Mouse (Mus musculus) CH12F3 (cell line): ENCODE results near the gene Gm20532.

Source experiments
- in situ Hi-C: fragments of 300-500 bp; cut with MboI; formaldehyde crosslinking; loops from 2 replicates; pipeline ENCODE4 v1.14.3; 2020; ENCODE audit warnings: low sequenced_read_pairs

Gm20532 gene

GRCm38 (mm10) chr2:26571826-26572225, 14.6 kb upstream of the Gm20532 start:
- in situ Hi-C loops, result loop anchor here (25.0 kb wide), 1 partner anchor 410 kb away; no protein-coding TSS in a partner anchor

- in situ Hi-C loops, result loop anchor here (25.0 kb wide), 1 partner anchor 411 kb away; no protein-coding TSS in a partner anchor
Observed at GRCm38 (mm10) chr2:26573396-26573795, 13.0 kb upstream of the Gm20532 start.

DNA sequence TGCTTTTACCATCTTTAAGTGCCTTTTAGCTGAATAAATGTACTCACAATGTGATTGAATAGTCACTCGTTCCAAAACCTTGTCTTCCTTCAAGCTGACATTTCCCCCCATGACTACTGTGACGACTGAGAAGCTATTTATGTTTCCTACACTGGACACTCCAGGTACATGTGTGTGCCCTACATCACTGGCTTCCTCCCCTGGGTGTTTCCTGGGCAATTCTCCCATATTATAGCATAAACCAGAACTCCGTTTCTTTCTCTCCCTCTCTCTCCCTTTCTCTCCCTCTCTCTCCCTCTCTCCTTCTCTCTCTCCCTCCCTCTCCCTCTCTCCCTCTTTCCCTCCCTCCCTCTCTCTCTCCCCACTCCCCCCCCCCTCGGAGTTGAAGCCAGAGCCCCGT, 12.6 kb upstream of the Gm20532 start:
- in situ Hi-C loops, result loop anchor here (25.0 kb wide), 1 partner anchor 412 kb away; no protein-coding TSS in a partner anchor

GRCm38 (mm10) chr2:26574862-26575261, 11.6 kb upstream of the Gm20532 start:
- in situ Hi-C loops, result loop anchor here (25.0 kb wide), 1 partner anchor 413 kb away; no protein-coding TSS in a partner anchor

GRCm38 (mm10) chr2:26575378-26575777, 11.1 kb upstream of the Gm20532 start:
- in situ Hi-C loops, result no loop called here

DNA sequence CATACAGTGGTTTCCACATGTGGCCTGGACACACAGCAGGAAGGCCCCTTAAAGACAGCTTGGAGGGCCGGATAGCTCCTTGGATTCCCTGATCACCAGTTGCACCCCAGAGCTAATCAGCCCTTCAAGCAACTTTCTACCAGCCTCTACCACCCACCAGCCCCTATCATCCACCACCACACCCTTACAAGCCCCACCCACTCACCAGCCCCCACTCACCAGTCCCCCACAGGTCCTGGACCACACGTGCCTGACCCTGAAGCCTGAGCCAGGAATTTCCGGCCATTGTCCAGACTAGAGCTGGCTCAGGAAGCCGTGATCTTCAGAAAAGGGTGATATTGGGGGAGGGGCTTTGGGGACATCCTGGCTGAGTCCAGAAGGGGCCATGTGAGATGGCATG, 10.6 kb upstream of the Gm20532 start:
- in situ Hi-C loops, result no loop called here

GRCm38 (mm10) chr2:26576462-26576861, 10.0 kb upstream of the Gm20532 start:
- in situ Hi-C loops, result no loop called here

GRCm38 (mm10) chr2:26578369-26578768, 8.1 kb upstream of the Gm20532 start:
- in situ Hi-C loops, result no loop called here

GRCm38 (mm10) chr2:26579714-26580113, 6.7 kb upstream of the Gm20532 start, which contains the start of gene Egfl7:
Gene Egfl7, plus strand, starts transcription at chr2:26580014.
- in situ Hi-C loops, result no loop called here

DNA sequence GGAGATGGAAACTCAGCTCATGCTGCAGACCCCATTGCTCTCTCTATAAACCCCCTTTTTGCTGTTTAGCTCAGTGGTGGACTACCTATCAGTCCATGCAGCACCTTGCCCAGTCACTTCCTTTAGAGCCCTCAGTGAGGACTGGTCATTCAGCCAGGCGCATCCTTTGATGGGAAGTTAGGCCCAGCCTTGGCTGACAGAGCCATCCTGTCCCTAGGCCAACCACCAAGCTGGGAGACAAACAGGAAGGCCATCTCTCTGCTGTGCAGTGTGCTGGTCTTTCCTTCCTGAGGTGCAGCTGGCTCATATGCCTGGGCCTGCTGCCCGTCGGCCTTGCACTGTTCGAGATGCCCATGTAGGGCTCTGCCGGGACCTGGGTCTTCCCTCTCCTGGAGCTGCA, 5.7 kb upstream of the Gm20532 start:
- in situ Hi-C loops, result no loop called here

- in situ Hi-C loops, result no loop called here
Observed at GRCm38 (mm10) chr2:26582203-26582602, 4.2 kb upstream of the Gm20532 start.

DNA sequence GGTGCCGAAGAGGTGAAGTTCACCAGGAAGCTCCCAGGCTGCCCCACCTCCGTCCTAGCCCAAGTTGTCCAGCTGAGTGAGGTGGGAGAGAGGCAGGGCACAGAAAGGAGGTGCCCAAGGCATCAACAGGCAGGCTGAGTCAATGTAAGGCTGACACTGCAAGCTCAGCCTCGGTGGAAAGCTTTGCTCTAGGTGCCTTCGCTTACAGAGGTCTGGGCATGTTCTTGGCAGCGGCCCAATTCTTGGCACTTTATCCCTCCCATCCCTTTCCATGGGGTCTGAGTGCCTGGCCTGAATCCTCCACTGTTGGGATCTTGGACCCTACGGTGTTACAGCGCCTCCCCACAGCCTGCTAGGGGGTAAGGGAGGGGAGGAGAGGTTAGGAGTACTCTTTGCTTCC, 3.7 kb upstream of the Gm20532 start:
- in situ Hi-C loops, result no loop called here

- in situ Hi-C loops, result no loop called here
Observed at GRCm38 (mm10) chr2:26583640-26584039, 2.8 kb upstream of the Gm20532 start.

DNA sequence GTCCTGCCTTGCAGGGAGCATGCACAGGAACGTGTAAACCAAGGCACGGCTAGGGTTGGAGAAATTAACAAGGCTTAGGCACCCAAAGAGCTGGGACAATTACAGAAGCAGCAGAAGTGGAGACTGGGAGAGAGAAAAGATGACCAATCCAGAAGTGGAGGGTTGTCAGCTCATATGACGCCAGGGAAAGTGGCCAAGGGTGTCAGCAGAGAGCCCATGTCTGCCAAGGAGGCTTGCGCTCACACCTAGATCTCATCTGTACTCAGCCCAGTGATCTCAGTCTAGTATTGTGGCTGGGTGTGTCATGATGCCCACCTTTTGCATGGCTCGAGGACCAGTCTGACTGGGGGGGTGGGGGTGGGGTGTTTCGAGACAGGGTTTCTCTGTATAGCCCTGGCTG, 726 bp upstream of the Gm20532 start:
- in situ Hi-C loops, result no loop called here

GRCm38 (mm10) chr2:26587044-26587405, 586 bp downstream of the Gm20532 start:
- in situ Hi-C loops, result no loop called here

DNA sequence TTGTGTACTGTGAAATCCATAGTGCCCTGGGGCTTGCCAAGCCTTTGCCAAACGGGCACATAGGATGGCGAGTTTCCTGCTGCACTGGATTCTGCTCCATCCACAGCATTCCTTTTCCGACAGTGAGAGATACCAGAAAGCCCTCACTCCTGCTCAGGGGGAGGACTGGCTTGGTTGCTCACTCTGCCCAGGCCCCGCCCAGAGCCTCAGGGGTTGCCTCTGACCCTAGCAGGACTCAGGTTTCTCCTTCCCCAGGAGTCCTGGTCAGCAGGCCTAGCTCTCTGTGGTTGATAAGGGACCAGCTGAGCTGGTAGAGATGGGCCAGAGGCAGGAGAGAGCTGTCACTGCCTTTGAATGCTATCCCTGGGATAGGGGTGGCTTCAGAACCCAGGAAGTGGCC, 2.1 kb downstream of the Gm20532 start:
- in situ Hi-C loops, result no loop called here

GRCm38 (mm10) chr2:26589284-26589683, 2.8 kb downstream of the Gm20532 start:
- in situ Hi-C loops, result no loop called here

DNA sequence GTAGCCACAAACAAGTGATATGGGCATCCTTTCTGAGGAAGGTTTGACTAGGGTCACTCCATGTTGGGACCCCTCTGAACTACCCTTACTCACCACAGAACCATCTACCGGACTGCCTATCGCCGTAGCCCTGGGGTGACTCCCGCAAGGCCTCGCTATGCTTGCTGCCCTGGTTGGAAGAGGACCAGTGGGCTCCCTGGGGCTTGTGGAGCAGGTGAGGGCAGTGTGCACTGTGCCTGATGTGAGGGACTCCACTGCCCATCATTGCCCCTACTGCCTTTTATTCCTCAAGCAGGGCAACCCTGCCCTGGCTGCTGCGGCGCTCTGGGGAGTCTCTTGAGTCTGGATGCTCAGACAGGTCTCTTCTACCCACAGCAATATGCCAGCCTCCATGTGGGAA, 3.8 kb downstream of the Gm20532 start:
- in situ Hi-C loops, result no loop called here

DNA sequence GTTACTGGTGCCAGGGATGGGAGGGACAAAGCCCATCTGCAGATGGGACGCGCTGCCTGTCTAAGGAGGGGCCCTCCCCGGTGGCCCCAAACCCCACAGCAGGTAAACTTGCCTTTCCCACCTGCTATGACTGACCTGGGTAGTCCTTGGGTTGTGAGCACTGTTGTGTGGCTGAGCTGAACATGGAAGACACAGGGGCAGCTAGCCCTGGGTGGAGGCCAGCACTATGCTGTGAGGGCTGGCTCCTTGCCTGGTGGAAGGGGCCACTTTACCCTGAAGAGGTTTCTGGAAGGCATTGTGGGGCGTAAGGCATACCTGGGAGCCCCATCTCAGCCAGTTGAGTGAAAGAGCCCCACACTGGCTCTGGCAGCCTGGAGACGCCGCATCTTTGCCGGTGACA, 4.5 kb downstream of the Gm20532 start:
- in situ Hi-C loops, result no loop called here

DNA sequence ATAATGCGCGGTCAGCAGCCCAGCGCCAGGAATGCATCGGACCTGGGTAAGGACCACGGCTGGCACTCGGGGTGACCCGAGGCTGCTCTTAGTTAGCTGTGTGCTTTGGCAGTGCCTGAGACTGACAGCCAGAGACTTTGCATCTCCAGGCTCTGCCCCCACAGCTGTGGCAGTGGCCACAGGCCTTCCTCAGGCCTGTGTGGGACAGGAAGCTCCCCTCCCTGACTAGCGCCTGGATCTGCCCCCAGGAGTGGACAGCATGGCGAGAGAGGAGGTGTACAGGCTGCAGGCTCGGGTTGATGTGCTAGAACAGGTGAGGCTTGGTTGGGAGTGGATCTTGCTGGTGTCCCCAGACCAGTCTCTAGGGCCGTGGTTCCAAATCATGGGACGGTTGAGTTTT, 5.0 kb downstream of the Gm20532 start:
- in situ Hi-C loops, result no loop called here

- in situ Hi-C loops, result no loop called here
Observed at GRCm38 (mm10) chr2:26593211-26594021, 7.0 kb downstream of the Gm20532 start.

GRCm38 (mm10) chr2:26594022-26594346, 7.5 kb downstream of the Gm20532 start:
- in situ Hi-C loops, result no loop called here

- in situ Hi-C loops, result no loop called here
Observed at GRCm38 (mm10) chr2:26594461-26594933, 8.1 kb downstream of the Gm20532 start.
